Mouse (Mus musculus): ENCODE data around the gene Gm20388. TPM values are rescaled to one million over a fixed set of nuclear protein-coding genes. Genes with fewer than 3 reads are reported as not detected.
A peak's percentile ranks its signal among the peaks of the same experiment; 100 is the strongest.

The Gm20388 gene
- polyA plus RNA-seq, 1 experiment from 2014 or later: not detected

- Histone ChIP-seq H3K36me3 (peaks cover 62% of the 10 kb centered on the region), H3K4me1 (peaks cover 47% of the 10 kb centered on the region), H3K9me3 (no peaks in the 10 kb centered on the region), H3K4me2 (no peak overlapping the region), H3K4me3 (no peak overlapping the region), H3K27me3 (no peaks in the 10 kb centered on the region), H3K9ac (no peak overlapping the region), H3K27ac (no peak overlapping the region)
- ATAC-seq (ENCODE audit: insufficient number of reproducible peaks, insufficient read depth, low FRiP score, low TSS enrichment, low read depth): no peak
- 66% methylated on average over 9 of the region's 9 CpGs for WGBS
Measured at GRCm38 (mm10) chr8:122573577-122573976, 2662.9 kb downstream of the Gm20388 start.

GRCm38 (mm10) chr8:122574264-122574663 is 2663.6 kb downstream of the Gm20388 start:
- no peaks in the 10 kb centered on the region for H3K27me3 ChIP-seq
- 57% methylated on average over 3 of the region's 3 CpGs for WGBS
- no peaks in the 10 kb centered on the region for H3K9me3 ChIP-seq
- H3K4me3 ChIP-seq: no peak overlapping the region
- peaks cover 61% of the 10 kb centered on the region for H3K36me3 ChIP-seq
- peaks cover 48% of the 10 kb centered on the region for H3K4me1 ChIP-seq
- no peak for ATAC-seq (ENCODE audit: insufficient number of reproducible peaks, insufficient read depth, low FRiP score, low TSS enrichment, low read depth)
- H3K4me2 ChIP-seq: no peak overlapping the region
- no peak overlapping the region for H3K9ac ChIP-seq
- H3K27ac ChIP-seq: no peak overlapping the region; the same call in 1 of the 2 replicates

DNA sequence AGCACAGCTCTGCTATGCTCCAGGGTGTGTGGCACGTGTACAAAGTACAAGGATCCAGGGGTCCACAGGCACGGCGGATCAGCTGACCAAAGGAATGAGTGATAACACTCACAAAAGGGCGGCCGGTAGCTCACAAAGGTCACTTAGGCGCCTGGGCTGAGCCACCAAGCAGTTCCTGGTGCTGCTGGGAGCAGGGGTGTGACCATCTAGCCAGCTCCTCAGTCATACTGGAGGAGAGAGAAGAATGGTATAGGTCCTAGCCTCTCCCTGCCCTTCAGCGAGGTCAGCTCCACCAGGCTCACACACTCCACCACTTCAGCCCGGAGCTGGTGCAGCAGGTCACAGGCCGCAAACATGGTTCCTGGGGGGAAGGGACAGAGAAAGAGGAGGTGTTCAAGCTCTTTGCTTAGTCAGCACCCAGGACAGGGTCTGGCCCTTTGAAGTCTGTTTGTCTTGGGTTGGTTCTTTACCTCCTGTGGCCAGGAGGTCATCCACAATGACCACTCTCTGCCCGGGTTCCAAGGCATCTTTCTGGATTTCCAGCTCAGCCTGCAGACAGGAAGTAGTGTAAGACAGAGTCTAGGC is 2664.1 kb downstream of the Gm20388 start:
- ATAC-seq (ENCODE audit: insufficient number of reproducible peaks, insufficient read depth, low FRiP score, low TSS enrichment, low read depth): no peak
- H3K4me2 ChIP-seq: peak overlapping the region; percentile 88
- H3K4me1 ChIP-seq: peaks cover 48% of the 10 kb centered on the region
- H3K4me3 ChIP-seq: 0 out of 2 replicates have a peak overlapping the region, but pooled peaks have one; percentile 7
- H3K9me3 ChIP-seq: no peaks in the 10 kb centered on the region
- 61% methylated on average over 10 of the region's 10 CpGs for whole genome bisulfite sequencing
- H3K36me3 ChIP-seq: peaks cover 56% of the 10 kb centered on the region
- no peaks in the 10 kb centered on the region for H3K27me3 ChIP-seq
- H3K27ac ChIP-seq: no peak overlapping the region; the same call in 1 of the 2 replicates
- H3K9ac ChIP-seq: 0 out of 2 replicates have a peak overlapping the region, but pooled peaks have one; percentile 93

GRCm38 (mm10) chr8:122575286-122575685 is 2664.6 kb downstream of the Gm20388 start:
- ATAC-seq (ENCODE audit: insufficient number of reproducible peaks, insufficient read depth, low FRiP score, low TSS enrichment, low read depth): no peak
- Histone ChIP-seq H3K4me1 (peaks cover 48% of the 10 kb centered on the region), H3K4me2 (peak overlapping the region; percentile 88), H3K9ac (peak overlapping the region; percentile 93), H3K4me3 (peak overlapping the region; percentile 71), H3K36me3 (peaks cover 51% of the 10 kb centered on the region), H3K27ac (no peak overlapping the region), H3K27me3 (no peaks in the 10 kb centered on the region), H3K9me3 (no peaks in the 10 kb centered on the region)
- 72% methylated on average over 8 of the region's 8 CpGs for WGBS

GRCm38 (mm10) chr8:122575735-122576647 is 2665.3 kb downstream of the Gm20388 start:
- ATAC-seq (ENCODE audit: insufficient number of reproducible peaks, insufficient read depth, low FRiP score, low TSS enrichment, low read depth): 0 out of 2 replicates have a peak, but pooled peaks have one; percentile 5
- H3K4me2 ChIP-seq: peak overlapping the region; percentile 88
- H3K36me3 ChIP-seq: peaks cover 44% of the 10 kb centered on the region
- no peaks in the 10 kb centered on the region for H3K27me3 ChIP-seq
- 15% methylated on average over 21 of the region's 21 CpGs for WGBS
- peaks cover 50% of the 10 kb centered on the region for H3K4me1 ChIP-seq
- H3K9me3 ChIP-seq: no peaks in the 10 kb centered on the region
- H3K4me3 ChIP-seq: peak overlapping the region; percentile 71
- H3K9ac ChIP-seq: peak overlapping the region; percentile 93
- H3K27ac ChIP-seq: peak overlapping the region; percentile 73

DNA sequence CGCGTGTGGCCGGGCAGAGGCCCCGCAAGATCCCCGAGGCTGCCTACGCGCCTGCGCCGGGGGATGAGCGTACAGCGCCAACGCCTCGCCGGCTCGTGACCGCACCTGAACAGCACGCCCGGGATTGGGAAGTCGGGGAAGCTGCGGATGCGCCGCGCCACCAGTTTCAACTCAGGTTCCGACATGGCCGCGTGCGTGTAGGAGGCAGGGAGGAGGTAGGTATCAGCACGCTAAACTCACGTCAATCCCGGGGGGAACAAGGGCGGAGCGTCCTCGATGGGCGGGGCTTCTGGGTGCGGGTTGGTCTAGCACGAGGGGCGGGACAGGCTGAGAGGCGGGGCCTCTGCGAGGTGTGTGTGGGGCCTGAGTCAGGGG is 2666.0 kb downstream of the Gm20388 start, which contains the start of gene Aprt:
TSS of gene Aprt (minus strand) at position 262 of the 375 bp plus-strand sequence.
- H3K4me2 ChIP-seq: peak within 1 kb of the TSS; percentile 88
- no peaks in the 10 kb centered on the region for H3K9me3 ChIP-seq
- H3K4me3 ChIP-seq: peak within 1 kb of the TSS; percentile 71
- H3K9ac ChIP-seq: peak within 1 kb of the TSS; percentile 93
- peak within 1 kb of the TSS; percentile 73 for H3K27ac ChIP-seq
- peak; percentile 86 for ATAC-seq (ENCODE audit: insufficient number of reproducible peaks, insufficient read depth, low FRiP score, low TSS enrichment, low read depth)
- WGBS: under 1% methylated on average over 39 of the region's 39 CpGs
- no peaks in the 10 kb centered on the region for H3K27me3 ChIP-seq
- H3K36me3 ChIP-seq: peaks cover 38% of the 10 kb centered on the region
- H3K4me1 ChIP-seq: peaks cover 50% of the 10 kb centered on the region

DNA sequence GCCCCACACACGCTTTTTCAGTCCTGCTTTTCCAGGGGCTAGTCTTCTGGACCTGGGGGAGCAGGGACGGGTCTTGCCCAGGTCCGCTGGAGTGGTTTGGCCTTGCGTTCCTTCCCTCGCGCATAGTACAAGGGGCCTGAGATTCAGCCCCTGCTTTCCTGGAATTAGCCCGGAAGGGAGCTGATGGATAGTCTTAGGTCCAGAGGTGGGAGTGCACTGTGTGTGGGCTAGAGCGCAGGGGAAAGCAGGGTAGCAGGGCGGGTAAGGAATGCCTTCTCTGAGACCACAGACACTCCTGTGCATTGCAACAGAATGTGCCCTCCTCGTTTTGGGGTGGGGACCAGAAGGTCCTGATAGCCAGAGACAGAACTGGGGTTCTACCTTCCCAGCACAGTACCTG is 2666.5 kb downstream of the Gm20388 start:
- H3K36me3 ChIP-seq: peaks cover 33% of the 10 kb centered on the region
- no peaks in the 10 kb centered on the region for H3K9me3 ChIP-seq
- 0 out of 2 replicates have a peak overlapping the region, but pooled peaks have one; percentile 60 for H3K27ac ChIP-seq
- WGBS: 33% methylated on average over 10 of the region's 10 CpGs
- no peaks in the 10 kb centered on the region for H3K27me3 ChIP-seq
- peak overlapping the region; percentile 88 for H3K4me2 ChIP-seq
- H3K9ac ChIP-seq: peak overlapping the region; percentile 93
- 0 out of 2 replicates have a peak, but pooled peaks have one; percentile 8 for ATAC-seq (ENCODE audit: insufficient number of reproducible peaks, insufficient read depth, low FRiP score, low TSS enrichment, low read depth)
- peak overlapping the region; percentile 71 for H3K4me3 ChIP-seq
- H3K4me1 ChIP-seq: peaks cover 50% of the 10 kb centered on the region

DNA sequence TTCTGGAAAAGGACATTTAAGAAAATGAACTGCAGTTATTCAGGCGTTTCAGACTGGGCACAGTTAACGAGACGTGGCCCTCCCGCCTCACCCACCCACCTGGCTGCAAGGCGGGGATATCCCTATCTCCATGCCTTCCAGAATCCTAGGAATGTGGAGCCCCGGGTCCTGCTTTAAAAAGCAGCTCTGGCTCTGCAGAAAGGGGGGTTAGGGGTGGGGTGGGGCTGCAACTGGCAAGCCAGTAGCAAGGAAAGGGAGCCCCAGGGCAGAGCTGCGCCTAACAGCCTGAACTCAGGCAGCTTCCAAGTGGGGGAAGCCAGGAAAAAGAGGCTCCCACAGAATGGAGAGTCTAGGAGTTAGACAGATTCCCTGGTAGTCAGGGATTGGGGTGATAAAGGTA is 2668.6 kb downstream of the Gm20388 start:
- Histone ChIP-seq H3K27me3 (no peaks in the 10 kb centered on the region), H3K4me2 (peak overlapping the region; percentile 16; the same call in 1 of the 2 replicates), H3K9me3 (no peaks in the 10 kb centered on the region), H3K36me3 (peaks cover 12% of the 10 kb centered on the region), H3K4me1 (peaks cover 50% of the 10 kb centered on the region), H3K9ac (peak overlapping the region; percentile 36; the same call in 1 of the 2 replicates), H3K4me3 (no peak overlapping the region), H3K27ac (peak overlapping the region; percentile 65)
- no peak for ATAC-seq (ENCODE audit: insufficient number of reproducible peaks, insufficient read depth, low FRiP score, low TSS enrichment, low read depth)
- 11% methylated on average over 7 of the region's 7 CpGs for WGBS

- H3K4me2 ChIP-seq: no peak overlapping the region
- H3K9ac ChIP-seq: no peak overlapping the region
- H3K36me3 ChIP-seq: no peaks in the 10 kb centered on the region
- no peaks in the 10 kb centered on the region for H3K27me3 ChIP-seq
- H3K9me3 ChIP-seq: no peaks in the 10 kb centered on the region
- H3K4me1 ChIP-seq: peaks cover 39% of the 10 kb centered on the region
- WGBS: 62% methylated on average over 15 of the region's 15 CpGs
- no peak overlapping the region for H3K4me3 ChIP-seq
- ATAC-seq (ENCODE audit: insufficient number of reproducible peaks, insufficient read depth, low FRiP score, low TSS enrichment, low read depth): no peak
- H3K27ac ChIP-seq: no peak overlapping the region; the same call in 1 of the 2 replicates
Measured at GRCm38 (mm10) chr8:122580926-122581325, 2670.3 kb downstream of the Gm20388 start.

DNA sequence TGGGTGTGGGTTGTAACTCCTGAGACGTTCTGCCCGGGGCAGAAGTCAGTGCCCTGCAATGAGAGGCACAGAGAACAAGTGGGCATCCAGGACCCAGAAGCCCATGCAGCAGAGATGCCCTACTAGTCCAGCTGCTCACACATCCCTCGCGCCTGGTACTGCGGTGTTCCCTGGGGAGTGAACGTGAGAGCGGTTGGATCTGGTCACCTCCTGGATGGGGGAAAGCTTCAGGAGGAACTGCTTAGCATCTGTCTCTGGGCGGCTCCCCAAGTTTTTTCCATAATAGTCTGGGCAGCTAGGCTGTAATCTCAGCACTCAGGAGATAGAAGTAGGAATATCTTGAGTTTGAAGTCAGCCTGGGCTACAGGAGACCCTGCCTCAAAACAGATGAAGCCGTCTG is 2674.3 kb downstream of the Gm20388 start:
- Histone ChIP-seq H3K4me2 (no peak overlapping the region), H3K27ac (no peak overlapping the region), H3K27me3 (no peaks in the 10 kb centered on the region), H3K4me1 (peaks cover 24% of the 10 kb centered on the region), H3K4me3 (no peak overlapping the region), H3K9me3 (no peaks in the 10 kb centered on the region), H3K9ac (no peak overlapping the region), H3K36me3 (no peaks in the 10 kb centered on the region)
- WGBS: 81% methylated on average over 9 of the region's 9 CpGs
- no peak for ATAC-seq (ENCODE audit: insufficient number of reproducible peaks, insufficient read depth, low FRiP score, low TSS enrichment, low read depth)

GRCm38 (mm10) chr8:122585411-122585891 is 2674.8 kb downstream of the Gm20388 start:
- no peaks in the 10 kb centered on the region for H3K27me3 ChIP-seq
- H3K4me3 ChIP-seq: no peak overlapping the region
- 54% methylated on average over 14 of the region's 14 CpGs for WGBS
- H3K27ac ChIP-seq: no peak overlapping the region
- no peaks in the 10 kb centered on the region for H3K9me3 ChIP-seq
- H3K4me2 ChIP-seq: no peak overlapping the region
- no peak for ATAC-seq (ENCODE audit: insufficient number of reproducible peaks, insufficient read depth, low FRiP score, low TSS enrichment, low read depth)
- no peak overlapping the region for H3K9ac ChIP-seq
- H3K36me3 ChIP-seq: no peaks in the 10 kb centered on the region
- peaks cover 19% of the 10 kb centered on the region for H3K4me1 ChIP-seq
